Mouse (Mus musculus) erythroblast, adult 5-6 weeks (primary cell): ENCODE results near the gene Glmn. TPM values are rescaled to one million over a fixed set of nuclear protein-coding genes. Genes with fewer than 3 reads are reported as not detected.

ENCODE experiments used
- ATAC-seq: replicated peaks from 2 replicates; pipeline ENCODE4 v1.8.0; 2016; ENCODE audit warnings: moderate number of reproducible peaks, mild to moderate bottlenecking, moderate TSS enrichment, inconsistent platforms; ENCODE audit not compliant: poor library complexity, low FRiP score, severe bottlenecking
- total RNA-seq, 2 experiments: library from RNA; stranded (forward) in 1 of 2; stranded (reverse) in 1 of 2; fragments of 150-400 nt in 1 of 2; fragments of 200-764, 138-1000 nt in 1 of 2; gene quantifications; 2 replicates each; pipeline versions ENCODE4 v1.2.3 to v1.2.4; 2015 to 2017; ENCODE audit warnings: low replicate concordance in 2 of 2

The Glmn gene
- total RNA-seq, 2 experiments from 2014 or later, result 4.8 to 16.0 TPM

DNA sequence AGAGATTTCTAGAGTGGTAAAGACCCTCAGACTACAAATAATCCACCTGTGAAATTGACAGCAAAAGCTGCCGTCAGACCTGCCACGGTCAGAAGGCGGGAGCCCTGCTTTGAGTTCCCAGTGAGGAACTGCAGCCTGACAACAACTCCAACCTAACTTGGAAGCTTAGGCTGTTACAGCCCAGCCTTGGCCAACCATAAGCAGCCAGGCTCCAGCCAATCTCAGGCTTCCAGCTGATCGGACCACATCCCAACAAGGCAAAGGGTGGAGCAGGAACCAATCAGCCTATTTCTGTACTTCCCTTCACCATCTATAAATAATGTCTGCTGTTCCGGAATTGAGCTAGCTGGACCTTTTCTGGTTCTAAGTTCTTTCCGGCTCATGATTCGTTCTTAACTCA, 75.8 kb downstream of the Glmn start:
- ATAC-seq, result no peak

DNA sequence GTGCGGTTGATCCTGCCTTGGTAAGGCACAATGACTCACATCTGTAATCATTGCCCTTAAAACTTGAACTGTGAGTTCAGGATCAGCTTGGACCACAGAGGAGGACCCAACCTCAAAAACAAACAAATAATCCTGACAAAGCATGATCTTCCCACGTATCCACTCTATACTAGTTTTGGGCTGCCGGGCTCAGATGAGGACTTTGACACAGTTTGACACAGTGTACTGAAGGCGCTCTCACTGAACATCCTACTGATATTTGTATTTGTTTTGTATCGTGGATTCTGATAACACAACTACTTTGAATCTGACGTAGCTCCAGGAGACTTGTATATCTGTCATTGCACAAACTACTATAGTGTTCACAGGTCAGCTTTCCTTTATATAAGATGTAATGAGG, 76.3 kb downstream of the Glmn start:
- ATAC-seq, result no peak

DNA sequence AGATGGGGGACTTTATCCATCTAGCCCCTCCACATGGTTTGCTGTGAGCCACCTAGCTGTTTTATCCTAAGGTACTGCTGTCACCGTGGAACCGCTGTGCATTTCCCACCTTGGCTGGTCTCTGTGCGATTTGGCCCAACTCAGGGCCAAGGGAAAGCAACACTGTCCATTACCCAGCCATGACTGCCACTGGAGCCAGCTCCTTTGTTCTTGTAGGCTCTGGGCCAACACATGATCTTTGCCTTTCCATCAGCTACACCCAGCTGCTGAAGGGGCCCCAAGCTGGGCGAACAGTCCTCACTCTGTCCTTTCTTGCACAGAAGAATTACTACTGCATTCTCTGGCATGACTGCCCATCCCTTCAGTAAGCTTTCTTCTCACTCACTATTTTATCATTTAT, 79.1 kb downstream of the Glmn start:
- no peak for ATAC-seq

DNA sequence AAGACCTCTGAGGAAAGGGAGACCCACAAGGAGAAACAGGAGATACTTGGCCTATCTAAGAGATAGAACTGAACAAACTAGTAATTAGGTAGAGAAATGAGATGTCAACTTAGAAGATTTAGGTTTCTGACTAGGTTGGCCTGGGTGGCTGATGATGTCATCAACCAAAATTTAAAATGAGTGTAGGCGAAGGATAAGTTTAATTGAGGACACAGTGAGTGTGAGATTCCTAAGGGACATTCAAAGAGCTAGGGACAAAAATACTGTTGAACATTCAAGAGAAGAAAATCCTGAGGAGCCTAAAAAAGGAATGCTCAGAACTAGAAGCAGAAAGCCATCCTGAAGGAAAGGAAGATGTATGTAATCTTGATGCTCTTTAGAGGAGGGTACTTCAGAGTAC, 81.6 kb downstream of the Glmn start:
- no peak for ATAC-seq

DNA sequence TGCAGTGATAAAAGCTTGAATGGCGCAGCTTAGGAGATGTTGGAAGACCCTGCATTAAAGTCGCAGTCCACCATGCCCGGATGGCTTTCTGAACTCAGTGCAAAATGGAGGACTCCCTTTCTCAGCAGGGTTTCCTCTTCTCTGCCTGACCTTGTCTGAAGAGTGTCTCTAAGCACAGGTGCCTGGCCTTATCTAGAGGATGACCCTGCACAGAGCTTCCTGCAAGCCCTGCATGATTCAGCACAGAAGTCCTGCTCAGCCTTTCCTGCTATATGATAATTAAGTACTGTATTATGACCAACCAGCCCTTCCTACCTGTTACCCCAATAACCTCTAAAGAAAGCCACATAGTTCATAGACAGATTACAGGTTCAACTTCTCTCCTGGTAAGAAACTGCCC, 82.2 kb downstream of the Glmn start:
- ATAC-seq, result 0 out of 2 replicates have a peak, but pooled peaks have one; percentile 58

DNA sequence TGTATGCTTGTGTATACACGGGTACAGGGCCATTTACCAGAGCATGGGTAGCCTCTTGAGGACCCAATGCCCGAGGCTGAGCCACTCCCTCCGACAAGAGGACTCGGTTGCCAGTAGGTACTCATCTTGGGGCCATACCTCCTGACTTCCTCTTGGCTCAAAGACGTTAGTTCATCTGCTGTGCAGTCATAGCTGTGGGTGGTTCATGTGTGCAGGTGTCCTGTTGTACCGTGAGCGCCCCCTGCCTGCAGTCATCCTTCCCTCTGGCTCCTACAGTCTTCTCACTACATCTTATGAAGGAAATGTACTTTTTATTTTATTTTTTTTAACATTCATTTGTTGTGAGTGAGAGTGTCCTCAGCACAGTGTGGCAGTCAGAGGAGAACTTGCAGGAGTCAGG, 84.1 kb downstream of the Glmn start:
- peak; percentile 80 for ATAC-seq

DNA sequence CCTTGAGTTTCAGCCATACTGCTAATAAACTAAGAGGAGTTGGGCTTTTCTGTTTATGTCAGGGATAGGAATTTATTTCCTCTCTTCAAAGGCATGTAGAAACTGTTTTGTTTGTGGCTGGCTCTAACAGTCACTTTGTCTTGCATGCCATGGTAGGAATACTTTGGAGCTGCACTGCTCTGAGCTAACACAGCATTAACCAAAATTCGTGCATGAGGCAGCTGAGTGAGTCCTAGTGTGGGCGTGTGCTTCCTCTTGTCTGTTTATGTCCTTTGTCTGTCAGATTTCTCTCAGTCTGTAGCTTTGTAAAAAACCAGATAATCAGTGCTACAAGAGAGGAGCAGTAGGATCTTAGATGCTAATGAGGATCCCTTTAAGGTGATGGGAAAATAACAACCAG, 86.4 kb downstream of the Glmn start:
- ATAC-seq, result no peak

DNA sequence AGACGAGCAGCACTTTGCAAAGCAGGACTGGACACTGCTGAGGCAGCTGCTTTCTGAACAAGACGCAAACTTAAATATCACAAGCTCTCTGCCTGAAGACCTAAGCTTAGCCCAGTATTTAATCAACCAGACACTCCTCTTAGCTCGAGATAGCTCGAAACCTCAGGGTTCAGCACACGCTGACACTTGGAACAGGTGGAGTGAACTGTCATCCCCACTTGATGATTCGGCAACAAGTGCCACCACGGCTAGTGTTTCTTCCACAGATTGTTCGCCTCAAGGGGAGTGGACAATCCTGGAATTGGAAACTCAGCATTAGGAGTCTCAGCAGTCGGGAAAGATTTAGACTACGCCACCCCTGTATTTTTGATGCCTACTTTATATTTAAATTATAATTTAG, 87.2 kb downstream of the Glmn start:
- no peak for ATAC-seq

DNA sequence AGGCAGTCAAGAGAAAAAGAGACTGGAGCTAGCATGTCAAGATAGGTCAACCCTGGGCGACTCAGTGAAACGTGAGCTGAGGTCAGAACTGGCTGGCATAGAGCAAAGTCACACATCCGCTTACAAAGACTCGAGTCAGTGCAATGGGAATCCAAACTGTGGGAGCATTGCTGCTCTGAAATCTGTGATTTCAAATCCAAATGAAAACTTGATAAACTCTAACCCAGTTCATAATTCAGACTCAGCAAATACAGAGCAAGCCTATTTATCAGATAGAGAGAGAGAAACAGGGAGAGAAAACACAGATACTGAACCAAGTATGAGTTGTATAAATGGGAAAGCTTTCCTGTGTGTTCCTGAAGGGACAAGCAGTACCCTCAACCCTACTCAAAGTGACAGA, 90.4 kb downstream of the Glmn start, which contains the start of gene Gm42669:
TSS of gene Gm42669 (plus strand) at position 301 of the 400 bp plus-strand sequence.
- ATAC-seq, result no peak

DNA sequence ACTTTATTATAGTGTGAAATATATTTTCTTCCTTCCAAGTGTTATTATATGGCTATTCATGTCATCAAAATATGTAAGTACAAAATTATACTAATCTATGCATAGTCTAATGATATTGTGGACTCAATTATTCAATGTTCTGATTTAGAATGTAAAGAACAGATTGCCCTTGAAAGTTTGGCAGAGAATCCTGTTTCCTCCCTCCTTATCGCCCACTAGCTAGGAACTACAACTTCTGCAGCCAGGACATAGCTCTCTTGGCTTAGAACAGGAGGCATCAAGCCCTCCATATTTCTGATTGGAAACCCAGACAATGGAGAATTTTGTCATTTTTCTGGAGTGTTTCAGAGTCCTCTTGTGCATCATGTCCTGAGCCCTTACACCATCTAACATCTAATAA, 96.9 kb downstream of the Glmn start:
- ATAC-seq, result no peak

DNA sequence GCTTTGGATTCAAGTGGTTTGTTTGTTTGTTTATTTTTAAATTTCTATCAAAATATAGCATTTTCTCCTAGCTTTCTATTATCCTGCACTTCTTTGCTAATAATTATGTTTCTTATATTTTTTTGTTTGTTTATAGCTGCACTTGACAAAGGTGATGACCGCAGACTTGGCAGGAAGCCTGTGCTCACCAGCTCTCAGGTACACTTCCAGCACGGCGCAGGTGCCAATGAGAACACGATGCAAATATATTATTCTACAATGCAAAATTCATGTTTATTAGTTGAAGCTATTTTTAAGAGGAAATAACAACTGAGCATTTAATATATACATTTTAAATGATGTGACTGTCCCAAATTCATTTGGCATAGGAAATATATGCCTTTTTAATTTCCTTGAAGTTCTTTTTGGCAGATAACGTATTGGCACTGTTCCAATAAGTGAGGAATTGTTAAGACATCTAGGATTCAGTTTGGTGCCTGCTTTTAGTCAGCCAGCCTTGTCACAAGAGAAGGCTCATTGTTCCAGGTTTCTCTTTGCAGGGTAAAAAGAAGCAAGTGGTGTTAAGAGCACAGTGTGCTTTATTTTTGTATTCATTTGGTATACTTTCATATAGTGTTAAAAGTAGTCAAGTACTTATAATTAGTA, 97.7 kb downstream of the Glmn start:
- no peak for ATAC-seq

Other genes starting within 250 kb of the Glmn start
- gene Ephx4, start 195.2 kb downstream of the Glmn start, total RNA-seq (2015; ENCODE audit: low replicate concordance), result not detected in 2 replicates
- gene Ephx4, start 195.2 kb downstream of the Glmn start, total RNA-seq (2017; ENCODE audit: low replicate concordance), result not detected in 2 replicates
- not detected in 2 replicates for gene Lpcat2b, start 166.3 kb downstream of the Glmn start, total RNA-seq (2015; ENCODE audit: low replicate concordance)
- gene Lpcat2b, start 166.3 kb downstream of the Glmn start, total RNA-seq (2017; ENCODE audit: low replicate concordance), result not detected in 2 replicates
- 1.9 and 3.1 TPM in 2 replicates for gene Btbd8, start 159.9 kb downstream of the Glmn start, total RNA-seq (2015; ENCODE audit: low replicate concordance)
- gene Btbd8, start 159.9 kb downstream of the Glmn start, total RNA-seq (2017; ENCODE audit: low replicate concordance), result 5.9 and 6.1 TPM in 2 replicates
- gene Gm42669, start 90.3 kb downstream of the Glmn start, total RNA-seq (2015; ENCODE audit: low replicate concordance), result 0.63 TPM in 1 of 2 replicates, not detected in the other
- 0.34 and 1.5 TPM in 2 replicates for gene Gm42669, start 90.3 kb downstream of the Glmn start, total RNA-seq (2017; ENCODE audit: low replicate concordance)
- gene 1700028K03Rik, start 63.2 kb downstream of the Glmn start, total RNA-seq (2015; ENCODE audit: low replicate concordance), result not detected in 2 replicates
- gene 1700028K03Rik, start 63.2 kb downstream of the Glmn start, total RNA-seq (2017; ENCODE audit: low replicate concordance), result 0.17 TPM in 1 of 2 replicates, not detected in the other
- 8.4 and 17.5 TPM in 2 replicates for gene Rpap2, start 515 bp downstream of the Glmn start, total RNA-seq (2015; ENCODE audit: low replicate concordance)
- gene Rpap2, start 515 bp downstream of the Glmn start, total RNA-seq (2017; ENCODE audit: low replicate concordance), result 31.2 and 46.2 TPM in 2 replicates
- gene Gfi1, start 128.1 kb upstream of the Glmn start, total RNA-seq (2015; ENCODE audit: low replicate concordance), result 6.1 and 14.6 TPM in 2 replicates
- 13.2 and 13.4 TPM in 2 replicates for gene Gfi1, start 128.1 kb upstream of the Glmn start, total RNA-seq (2017; ENCODE audit: low replicate concordance)
- gene Ube2d2b, start 232.2 kb upstream of the Glmn start, total RNA-seq (2015; ENCODE audit: low replicate concordance), result not detected in 2 replicates
- 0.09 and 2.2 TPM in 2 replicates for gene Ube2d2b, start 232.2 kb upstream of the Glmn start, total RNA-seq (2017; ENCODE audit: low replicate concordance)